Mouse (Mus musculus): Measurements from ENCODE around the gene Rfc5. TPM values are rescaled to one million over a fixed set of nuclear protein-coding genes. Genes with fewer than 3 reads are reported as not detected.
"Not testable (repeated sequence)": the region's sequence is repeated elsewhere in the genome, so short reads cannot be mapped to it uniquely, and the experiment has no call there.

The Rfc5 gene
- polyA plus RNA-seq, 1 experiment from 2014 or later, result 135 TPM

DNA sequence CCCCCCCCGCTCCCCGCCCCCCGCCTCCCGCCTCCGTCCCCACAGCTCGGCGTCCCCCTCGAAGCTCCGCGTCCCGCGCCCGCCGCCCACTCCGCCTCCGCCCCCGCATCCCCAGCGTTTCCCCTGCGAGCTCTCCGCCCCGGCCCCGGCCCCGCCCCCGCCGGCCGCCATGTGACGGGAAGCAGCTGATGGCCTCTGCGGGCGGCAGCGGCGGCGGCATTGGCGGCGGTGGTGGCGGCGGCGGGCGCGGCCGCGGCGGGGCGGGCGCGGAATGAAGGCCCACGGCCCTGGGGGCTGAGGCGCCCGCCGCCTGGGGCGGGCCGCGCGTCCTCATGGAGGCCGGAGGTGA, 31.7 kb downstream of the Rfc5 start, which contains the start of gene Wsb2:
Gene Wsb2, plus strand, starts transcription at position 176 of the 349 bp plus-strand sequence.
- no peaks in the 10 kb centered on the region for H3K36me3 ChIP-seq (replicated peaks)
- H3K27ac ChIP-seq (replicated peaks), result peak within 1 kb of the TSS; percentile 92
- peak; percentile 90 for DNase-seq (ENCODE audit: low spot score)
- no peaks in the 10 kb centered on the region for H3K9me3 ChIP-seq
- under 1% methylated on average over 50 of the region's 54 CpGs for WGBS
- H3K27me3 ChIP-seq (replicated peaks; ENCODE audit: low read depth, poor library complexity, severe bottlenecking), result peaks cover 18% of the 10 kb centered on the region
- peaks cover 55% of the 10 kb centered on the region for H3K4me1 ChIP-seq
- H3K4me3 ChIP-seq, result peak within 1 kb of the TSS; percentile 92

DNA sequence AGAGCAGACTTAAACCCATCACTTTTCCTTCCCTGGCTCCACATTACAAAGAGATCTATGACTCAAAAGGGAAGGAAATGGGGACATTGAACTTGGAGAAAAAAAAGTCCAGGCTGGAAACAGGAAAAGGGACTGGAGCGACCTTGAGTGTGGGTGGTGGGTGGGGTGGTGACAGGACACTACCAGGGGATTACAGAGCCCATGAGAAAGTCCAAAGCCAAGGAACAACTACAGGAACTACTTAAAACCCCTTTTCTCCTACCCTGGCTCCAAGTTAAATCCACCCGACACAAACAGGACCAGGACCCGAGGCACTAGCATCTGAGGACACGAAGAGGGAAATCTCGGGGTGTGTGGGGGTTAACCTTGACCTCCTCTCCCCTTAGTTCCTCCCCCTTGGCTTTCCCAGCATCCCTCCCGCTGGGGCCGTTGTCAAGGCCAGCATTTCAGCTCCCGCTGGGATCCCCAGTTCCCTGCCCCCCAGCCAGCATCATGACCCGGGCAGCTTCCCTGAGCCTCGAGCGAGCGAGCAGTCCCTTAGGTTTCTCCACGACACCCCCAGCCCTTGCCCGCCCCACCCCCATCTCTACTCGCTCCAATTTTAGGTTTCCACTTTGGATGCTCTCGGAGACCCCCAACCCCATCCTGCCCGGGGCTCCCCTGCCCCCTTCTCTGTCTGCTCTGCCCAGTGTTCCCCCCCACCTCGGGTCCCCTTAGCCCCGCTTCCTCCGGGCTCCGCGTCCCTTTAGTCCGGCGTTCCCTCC, 32.3 kb downstream of the Rfc5 start:
- under 1% methylated on average over 24 of the region's 24 CpGs for WGBS
- Histone ChIP-seq H3K4me3 (peak overlapping the region; percentile 92), H3K9me3 (no peaks in the 10 kb centered on the region), H3K4me1 (peaks cover 55% of the 10 kb centered on the region), H3K27me3 (replicated peaks; ENCODE audit: low read depth, poor library complexity, severe bottlenecking) (peaks cover 18% of the 10 kb centered on the region), H3K36me3 (replicated peaks) (no peaks in the 10 kb centered on the region), H3K27ac (replicated peaks) (peak overlapping the region; percentile 92)
- peak; percentile 63 for DNase-seq (ENCODE audit: low spot score)

DNA sequence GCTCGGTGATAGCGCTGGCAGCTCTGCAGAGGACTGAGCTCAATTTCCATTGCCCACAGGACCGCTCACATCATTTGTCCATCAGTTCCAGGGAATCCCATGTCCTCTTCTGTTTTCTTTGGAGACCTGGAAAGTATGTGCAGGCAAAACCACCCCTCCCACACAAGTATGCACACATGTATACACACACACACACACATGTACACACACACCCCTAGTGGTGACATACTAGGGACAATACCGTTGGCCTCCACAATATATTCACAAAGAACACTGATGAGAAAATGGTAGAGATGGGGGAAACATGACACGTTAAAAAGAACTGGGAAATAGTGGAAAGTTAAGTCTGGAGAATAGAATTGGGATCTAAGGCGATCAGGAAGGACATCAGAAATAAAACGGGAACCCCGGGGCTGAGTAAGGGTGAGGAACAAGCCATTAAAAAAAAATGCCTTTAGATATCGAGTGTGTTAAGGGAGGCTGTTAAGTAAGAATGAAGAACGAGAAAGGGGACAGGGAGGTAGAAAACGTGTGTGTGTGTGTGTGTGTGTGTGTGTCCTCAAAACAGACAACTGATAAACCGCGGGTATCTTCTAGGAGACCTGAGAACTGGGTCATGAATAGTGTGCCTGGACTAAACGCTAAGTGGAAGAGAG, 33.1 kb downstream of the Rfc5 start:
- WGBS, result 60% methylated on average over 14 of the region's 14 CpGs
- peaks cover 49% of the 10 kb centered on the region for H3K4me1 ChIP-seq
- no peaks in the 10 kb centered on the region for H3K36me3 ChIP-seq (replicated peaks)
- peak overlapping the region; percentile 92 for H3K4me3 ChIP-seq
- H3K27ac ChIP-seq (replicated peaks), result no peak overlapping the region
- peaks cover 18% of the 10 kb centered on the region for H3K27me3 ChIP-seq (replicated peaks; ENCODE audit: low read depth, poor library complexity, severe bottlenecking)
- no peak for DNase-seq (ENCODE audit: low spot score)
- no peaks in the 10 kb centered on the region for H3K9me3 ChIP-seq

DNA sequence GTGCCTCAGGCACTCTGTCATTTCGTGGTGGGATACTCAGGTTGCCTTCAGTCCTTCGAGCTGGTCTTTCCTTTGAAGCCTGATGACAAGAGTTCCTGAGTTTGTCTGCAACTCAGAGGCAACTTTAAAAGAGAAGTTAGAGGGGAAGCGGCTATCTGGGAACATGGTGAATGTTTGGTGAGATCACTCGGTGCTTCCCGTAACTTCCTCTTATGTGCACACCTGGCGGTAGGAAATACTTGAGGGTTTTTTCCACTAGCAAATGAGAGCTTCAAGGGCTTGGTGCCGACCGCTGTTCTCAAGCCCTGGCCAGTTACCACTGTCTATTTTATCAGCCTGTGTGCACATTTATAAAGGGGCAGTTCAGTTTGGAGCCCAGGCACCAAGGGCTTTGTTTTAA, 34.7 kb downstream of the Rfc5 start:
- Histone ChIP-seq H3K4me3 (no peak overlapping the region), H3K27ac (replicated peaks) (no peak overlapping the region), H3K9me3 (peaks cover 3% of the 10 kb centered on the region; the same call in 1 of the 2 replicates), H3K4me1 (peaks cover 37% of the 10 kb centered on the region), H3K36me3 (replicated peaks) (peaks cover 5% of the 10 kb centered on the region; the same call in 1 of the 2 replicates), H3K27me3 (replicated peaks; ENCODE audit: low read depth, poor library complexity, severe bottlenecking) (peaks cover 18% of the 10 kb centered on the region)
- 78% methylated on average over 8 of the region's 8 CpGs for WGBS
- DNase-seq (ENCODE audit: low spot score), result no peak

DNA sequence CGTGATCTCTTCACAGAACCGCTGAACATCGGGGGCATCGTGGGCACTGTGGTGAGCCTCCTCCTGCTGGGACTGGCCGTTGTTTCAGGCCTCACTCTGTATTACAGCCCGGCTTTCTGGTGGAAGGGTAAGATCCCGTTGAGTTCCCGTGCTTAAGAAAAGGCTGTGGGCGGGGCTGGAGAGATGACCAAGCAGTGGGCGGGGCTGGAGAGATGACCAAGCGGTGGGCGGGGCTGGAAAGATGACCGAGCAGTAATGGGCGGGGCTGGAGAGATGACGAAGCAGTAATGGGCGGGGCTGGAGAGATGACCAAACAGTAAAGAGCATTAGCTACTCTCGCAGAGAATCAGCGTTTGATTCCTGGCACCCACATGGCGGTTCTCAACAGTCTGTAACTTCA, 40.6 kb downstream of the Rfc5 start:
- Histone ChIP-seq H3K9me3 (peaks cover 11% of the 10 kb centered on the region; the same call in 1 of the 2 replicates), H3K4me3 (peak overlapping the region; percentile 25), H3K27me3 (replicated peaks; ENCODE audit: low read depth, poor library complexity, severe bottlenecking) (no peaks in the 10 kb centered on the region), H3K4me1 (peaks cover 11% of the 10 kb centered on the region), H3K36me3 (replicated peaks) (peaks cover 12% of the 10 kb centered on the region; the same call in 1 of the 2 replicates), H3K27ac (replicated peaks) (0 out of 2 replicates have a peak overlapping the region, but pooled peaks have one; percentile 0)
- peak; percentile 78 for DNase-seq (ENCODE audit: low spot score)
- WGBS, result 25% methylated on average over 19 of the region's 19 CpGs

DNA sequence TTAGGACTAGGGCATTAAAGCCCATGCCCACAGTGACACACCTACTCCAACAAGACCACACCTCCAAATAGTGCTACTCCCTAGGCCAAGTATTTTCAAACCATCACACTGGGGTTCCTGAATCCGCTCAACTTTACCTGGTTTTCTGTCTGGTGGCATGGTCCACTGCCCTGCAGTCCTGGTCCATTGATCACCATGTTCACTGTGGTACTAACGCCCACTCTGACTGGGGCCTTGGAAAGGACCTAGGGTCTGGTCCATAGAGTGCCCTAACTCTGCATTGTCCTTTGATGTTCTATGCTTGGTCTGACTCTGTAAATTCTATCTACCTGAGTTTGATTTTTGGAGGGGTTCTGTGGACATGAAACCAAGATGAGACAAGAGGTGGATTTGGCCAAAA, 41.0 kb downstream of the Rfc5 start:
- H3K27me3 ChIP-seq (replicated peaks; ENCODE audit: low read depth, poor library complexity, severe bottlenecking), result no peaks in the 10 kb centered on the region
- no peak overlapping the region for H3K4me3 ChIP-seq
- H3K4me1 ChIP-seq, result peaks cover 11% of the 10 kb centered on the region
- 0 out of 2 replicates have a peak overlapping the region, but pooled peaks have one; percentile 0 for H3K27ac ChIP-seq (replicated peaks)
- no peak for DNase-seq (ENCODE audit: low spot score)
- 90% methylated on average over 2 of the region's 2 CpGs for WGBS
- H3K9me3 ChIP-seq, result peaks cover 11% of the 10 kb centered on the region; the same call in 1 of the 2 replicates
- H3K36me3 ChIP-seq (replicated peaks), result peaks cover 12% of the 10 kb centered on the region; the same call in 1 of the 2 replicates

DNA sequence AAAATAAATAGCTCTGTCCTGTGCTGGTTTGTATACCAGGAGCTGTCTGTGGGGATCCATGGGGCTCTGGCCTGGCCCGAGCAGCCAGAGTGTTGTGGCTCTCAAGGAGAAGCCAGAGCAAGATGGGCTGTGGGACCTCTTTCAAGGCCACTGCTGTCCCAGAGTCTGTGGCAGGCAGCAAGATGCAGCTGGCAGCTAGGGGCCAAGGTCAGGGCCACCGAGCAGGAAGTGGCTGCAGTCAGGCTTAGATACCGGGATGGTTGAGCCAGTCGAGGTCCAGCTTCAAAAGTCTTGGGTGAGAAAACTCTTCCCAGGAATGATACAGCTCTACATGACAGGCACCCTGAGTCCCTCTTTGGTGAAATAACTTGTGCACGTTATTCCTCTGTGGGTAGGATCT, 41.8 kb downstream of the Rfc5 start:
- no peak overlapping the region for H3K4me3 ChIP-seq
- no peak for DNase-seq (ENCODE audit: low spot score)
- H3K36me3 ChIP-seq (replicated peaks), result peaks cover 12% of the 10 kb centered on the region; the same call in 1 of the 2 replicates
- no peaks in the 10 kb centered on the region for H3K27me3 ChIP-seq (replicated peaks; ENCODE audit: low read depth, poor library complexity, severe bottlenecking)
- peaks cover 11% of the 10 kb centered on the region; the same call in 1 of the 2 replicates for H3K9me3 ChIP-seq
- WGBS, result 78% methylated on average over 5 of the region's 5 CpGs
- H3K27ac ChIP-seq (replicated peaks), result peak overlapping the region; percentile 35; the same call in 1 of the 2 replicates
- H3K4me1 ChIP-seq, result peaks cover 11% of the 10 kb centered on the region

DNA sequence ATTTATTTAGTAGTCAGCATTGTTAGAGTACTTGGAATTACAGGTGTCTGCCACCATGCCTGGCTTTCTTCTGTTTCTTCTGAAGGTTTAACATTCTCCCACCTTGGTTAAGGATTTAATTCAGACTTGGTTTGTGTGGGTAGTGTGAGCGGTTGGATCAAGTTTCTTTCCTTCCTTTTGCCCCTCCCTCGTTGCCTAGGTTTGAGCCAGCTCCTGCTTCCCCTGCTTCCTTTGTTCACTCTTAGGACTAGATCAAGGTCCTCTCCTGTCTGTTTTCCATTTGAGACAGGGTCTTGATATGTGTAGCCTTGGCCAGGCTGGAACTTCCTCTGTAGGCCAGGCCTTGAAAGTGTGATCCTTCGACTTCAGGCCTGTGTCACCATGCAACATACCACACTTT, 42.6 kb downstream of the Rfc5 start:
- no peak for DNase-seq (ENCODE audit: low spot score)
- no peak overlapping the region for H3K4me3 ChIP-seq
- peaks cover 12% of the 10 kb centered on the region; the same call in 1 of the 2 replicates for H3K36me3 ChIP-seq (replicated peaks)
- H3K27me3 ChIP-seq (replicated peaks; ENCODE audit: low read depth, poor library complexity, severe bottlenecking), result no peaks in the 10 kb centered on the region
- H3K4me1 ChIP-seq, result peaks cover 11% of the 10 kb centered on the region
- peaks cover 11% of the 10 kb centered on the region; the same call in 1 of the 2 replicates for H3K9me3 ChIP-seq
- 50% methylated on average over 3 of the region's 3 CpGs for WGBS
- peak overlapping the region; percentile 54; the same call in 1 of the 2 replicates for H3K27ac ChIP-seq (replicated peaks)

DNA sequence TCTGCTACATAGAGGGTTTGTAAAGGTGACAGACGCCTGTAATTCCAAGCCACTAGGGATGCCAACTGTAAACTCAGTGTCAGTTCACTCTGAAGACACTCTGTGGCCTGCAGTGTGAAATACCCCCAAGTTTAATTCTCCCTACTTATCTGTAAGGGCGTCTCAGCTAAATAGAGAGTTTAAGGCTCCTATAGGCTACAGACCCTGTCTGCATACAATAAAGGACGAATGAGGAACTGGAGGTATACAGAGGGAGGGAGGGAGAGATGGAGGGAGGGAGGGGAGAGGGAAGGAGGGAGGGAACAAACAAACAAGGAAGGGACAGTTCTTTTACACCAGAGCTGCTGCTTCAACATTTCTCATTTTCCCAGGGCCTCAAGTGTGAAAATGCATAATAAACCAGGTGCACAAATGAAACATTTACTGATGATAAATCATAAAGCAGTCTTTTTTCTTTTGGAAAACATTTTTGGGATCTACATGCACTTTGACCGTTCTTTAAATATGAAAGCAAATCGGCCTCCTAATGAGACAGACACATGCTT, 43.3 kb downstream of the Rfc5 start:
- Histone ChIP-seq H3K4me1 (peaks cover 8% of the 10 kb centered on the region), H3K27me3 (replicated peaks; ENCODE audit: low read depth, poor library complexity, severe bottlenecking) (no peaks in the 10 kb centered on the region), H3K27ac (replicated peaks) (no peak overlapping the region), H3K36me3 (replicated peaks) (peaks cover 12% of the 10 kb centered on the region; the same call in 1 of the 2 replicates), H3K4me3 (no peak overlapping the region), H3K9me3 (peaks cover 11% of the 10 kb centered on the region; the same call in 1 of the 2 replicates)
- WGBS, result 79% methylated on average over 5 of the region's 5 CpGs
- no peak for DNase-seq (ENCODE audit: low spot score)

DNA sequence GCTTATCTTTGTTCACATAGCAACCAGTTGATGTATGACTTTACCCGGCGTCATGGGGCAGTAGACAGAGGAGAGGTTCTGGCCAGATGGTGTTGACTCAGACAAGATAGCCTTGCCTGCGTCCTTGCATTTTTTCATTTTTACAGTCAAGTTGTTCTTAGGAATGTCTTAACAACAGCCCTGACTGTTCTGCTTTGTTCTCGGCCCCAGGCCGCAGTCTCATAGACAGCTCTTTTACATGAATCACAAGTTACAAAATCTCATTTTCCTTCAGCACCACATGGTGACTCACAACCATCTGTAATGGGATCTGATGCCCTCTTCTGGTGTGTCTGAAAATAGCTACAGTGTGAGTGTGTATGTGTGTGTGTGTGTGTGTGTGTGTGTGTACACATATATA, 44.4 kb downstream of the Rfc5 start:
- H3K4me1 ChIP-seq; DNase-seq (ENCODE audit: low spot score); H3K4me3 ChIP-seq; H3K27me3 ChIP-seq (replicated peaks; ENCODE audit: low read depth, poor library complexity, severe bottlenecking); H3K27ac ChIP-seq (replicated peaks): not testable (repeated sequence)
- WGBS, result 91% methylated on average over 5 of the region's 5 CpGs
- peaks cover 11% of the 10 kb centered on the region; the same call in 1 of the 2 replicates for H3K9me3 ChIP-seq
- H3K36me3 ChIP-seq (replicated peaks), result peaks cover 11% of the 10 kb centered on the region; the same call in 1 of the 2 replicates

DNA sequence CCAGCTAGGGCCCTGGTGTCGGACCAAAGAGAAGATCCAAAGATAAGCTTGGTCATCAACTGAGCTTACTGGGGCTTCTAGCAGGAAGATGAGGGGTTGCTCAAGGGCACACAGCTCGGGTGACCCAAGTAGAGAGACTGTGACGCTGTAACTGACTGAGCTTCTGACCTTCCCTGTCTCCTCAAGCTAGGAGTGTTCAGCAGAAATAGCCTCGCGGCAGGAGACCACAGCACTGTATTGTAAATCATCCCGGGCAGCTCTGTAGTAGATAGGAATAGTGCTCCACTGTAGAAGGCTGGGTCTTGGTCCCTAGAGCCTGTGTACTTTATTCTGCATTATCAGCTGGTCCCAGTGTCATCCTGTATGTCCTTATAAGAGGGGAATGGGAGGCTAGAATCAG, 47.0 kb downstream of the Rfc5 start:
- H3K4me1 ChIP-seq, result peaks cover 7% of the 10 kb centered on the region
- DNase-seq (ENCODE audit: low spot score), result no peak
- H3K27me3 ChIP-seq (replicated peaks; ENCODE audit: low read depth, poor library complexity, severe bottlenecking), result no peaks in the 10 kb centered on the region
- 0 out of 2 replicates have a peak, but pooled peaks cover under 1% of the 10 kb centered on the region for H3K9me3 ChIP-seq
- H3K4me3 ChIP-seq, result no peak overlapping the region
- peaks cover 8% of the 10 kb centered on the region; the same call in 1 of the 2 replicates for H3K36me3 ChIP-seq (replicated peaks)
- H3K27ac ChIP-seq (replicated peaks), result no peak overlapping the region
- 83% methylated on average over 6 of the region's 6 CpGs for WGBS

DNA sequence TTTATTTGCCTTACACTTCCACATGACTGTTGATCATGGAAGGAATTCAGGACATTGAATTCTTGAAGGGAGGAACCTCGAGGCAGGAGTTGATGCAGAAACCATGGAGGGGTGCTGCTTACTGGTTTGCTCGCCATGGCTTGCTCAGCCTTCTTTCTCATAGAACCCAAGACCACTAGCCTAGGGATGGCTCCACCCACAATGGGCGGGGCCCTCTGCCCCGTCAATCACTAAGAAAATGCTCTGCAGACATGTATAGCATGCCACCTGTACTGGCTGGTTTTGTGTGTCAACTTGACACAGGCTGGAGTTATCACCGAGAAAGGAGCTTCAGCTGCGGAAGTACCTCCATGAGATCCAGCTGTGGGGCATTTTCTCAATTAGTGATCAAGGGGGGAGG, 48.8 kb downstream of the Rfc5 start:
- Histone ChIP-seq H3K36me3 (replicated peaks) (peaks cover 12% of the 10 kb centered on the region; the same call in 1 of the 2 replicates), H3K4me1 (no peaks in the 10 kb centered on the region), H3K27ac (replicated peaks) (no peak overlapping the region), H3K27me3 (replicated peaks; ENCODE audit: low read depth, poor library complexity, severe bottlenecking) (no peaks in the 10 kb centered on the region), H3K9me3 (peaks cover 3% of the 10 kb centered on the region; the same call in 1 of the 2 replicates), H3K4me3 (no peak overlapping the region)
- 78% methylated on average over 6 of the region's 6 CpGs for WGBS
- DNase-seq (ENCODE audit: low spot score), result no peak
